Mouse (Mus musculus): ENCODE measurements at regions not wholly inside any gene's neighbourhood (a gene's known extent, or its start where the extent isn't known, plus 50 kb on each side); places are given as distances from the start of the nearest gene placed in this dataset.

GRCm38 (mm10) chr9:41457003-41457402 is 295.5 kb upstream of the Ubash3b start:
- H3K4me3 ChIP-seq (ENCODE audit: low read depth, low read length): no peak overlapping the region
- no peaks in the 10 kb centered on the region for H3K27me3 ChIP-seq (replicated peaks; ENCODE audit: control insufficient read depth, insufficient read depth, low read length)
- H3K4me2 ChIP-seq (replicated peaks; ENCODE audit: low read depth): no peak overlapping the region
- H3K4me1 ChIP-seq (replicated peaks; ENCODE audit: control insufficient read depth, insufficient read depth, low read length): no peaks in the 10 kb centered on the region
- no peak for ATAC-seq
- H3K9ac ChIP-seq (ENCODE audit: low read depth, low read length): no peak overlapping the region
- no peaks in the 10 kb centered on the region for H3K9me3 ChIP-seq (ENCODE audit: control insufficient read depth)
- 77% methylated on average over 3 of the region's 3 CpGs for WGBS
- H3K36me3 ChIP-seq (ENCODE audit: control insufficient read depth, insufficient read depth): no peaks in the 10 kb centered on the region
- TF ChIP-seq CTCF (IDR thresholded peaks at IDR 0.05; ENCODE audit: low read depth): no peak
- H3K27ac ChIP-seq (ENCODE audit: low read depth, low read length): no peak overlapping the region

DNA sequence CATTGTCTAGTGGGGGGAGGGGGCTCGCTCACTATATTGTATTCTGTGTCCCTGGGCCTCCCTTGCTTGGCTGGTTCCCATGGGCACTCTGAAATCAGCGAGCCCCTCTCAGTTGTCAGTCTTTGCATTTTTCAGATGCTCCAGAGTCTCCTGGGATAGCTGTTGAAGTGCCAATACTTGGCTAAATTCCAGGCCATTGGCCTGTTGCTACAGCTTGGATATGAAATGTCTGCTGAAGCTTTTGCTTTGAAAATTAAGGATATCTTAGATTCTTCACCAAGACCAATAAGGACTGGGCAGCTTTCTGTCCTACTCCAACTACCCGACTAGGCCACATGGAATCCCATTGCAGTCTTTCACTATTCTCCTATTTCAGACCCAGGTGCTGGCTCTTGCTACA is 290.2 kb upstream of the Ubash3b start:
- H3K27me3 ChIP-seq (replicated peaks; ENCODE audit: control insufficient read depth, insufficient read depth, low read length): no peaks in the 10 kb centered on the region
- WGBS: 71% methylated on average over 3 of the region's 3 CpGs
- no peaks in the 10 kb centered on the region for H3K36me3 ChIP-seq (ENCODE audit: control insufficient read depth, insufficient read depth)
- H3K9ac ChIP-seq (ENCODE audit: low read depth, low read length): no peak overlapping the region
- H3K27ac ChIP-seq (ENCODE audit: low read depth, low read length): no peak overlapping the region
- no peaks in the 10 kb centered on the region for H3K9me3 ChIP-seq (ENCODE audit: control insufficient read depth)
- no peak overlapping the region for H3K4me2 ChIP-seq (replicated peaks; ENCODE audit: low read depth)
- no peaks in the 10 kb centered on the region for H3K4me1 ChIP-seq (replicated peaks; ENCODE audit: control insufficient read depth, insufficient read depth, low read length)
- no peak overlapping the region for H3K4me3 ChIP-seq (ENCODE audit: low read depth, low read length)
- no peak for ATAC-seq
- TF ChIP-seq CTCF (IDR thresholded peaks at IDR 0.05; ENCODE audit: low read depth): no peak

DNA sequence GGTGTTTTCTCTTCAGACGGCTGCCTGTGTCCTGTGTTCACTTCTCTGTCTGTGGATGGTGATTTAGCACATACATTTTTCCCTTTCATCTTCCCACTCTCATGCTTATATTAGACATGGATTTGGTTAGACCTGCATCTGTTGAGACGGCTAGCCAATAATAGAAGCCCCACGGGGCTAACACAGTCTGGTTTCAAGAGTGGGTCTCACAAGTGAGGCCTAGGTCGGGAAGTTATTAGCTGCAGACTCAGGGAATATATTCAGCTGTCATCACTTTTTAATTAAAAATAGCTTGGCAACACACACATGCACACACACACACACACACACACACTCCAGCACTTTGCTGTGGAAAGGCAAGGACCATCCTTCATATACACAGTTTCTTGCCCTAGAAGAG is 287.7 kb upstream of the Ubash3b start:
- Histone ChIP-seq H3K9me3 (ENCODE audit: control insufficient read depth) (no peaks in the 10 kb centered on the region), H3K9ac (ENCODE audit: low read depth, low read length) (no peak overlapping the region)
- 66% methylated on average over 4 of the region's 4 CpGs for WGBS

GRCm38 (mm10) chr9:41447902-41448301 is 286.4 kb upstream of the Ubash3b start:
- Histone ChIP-seq H3K4me3 (ENCODE audit: low read depth, low read length) (no peak overlapping the region), H3K27ac (ENCODE audit: low read depth, low read length) (no peak overlapping the region), H3K9ac (ENCODE audit: low read depth, low read length) (no peak overlapping the region), H3K36me3 (ENCODE audit: control insufficient read depth, insufficient read depth) (no peaks in the 10 kb centered on the region), H3K4me2 (replicated peaks; ENCODE audit: low read depth) (no peak overlapping the region), H3K9me3 (ENCODE audit: control insufficient read depth) (no peaks in the 10 kb centered on the region), H3K4me1 (replicated peaks; ENCODE audit: control insufficient read depth, insufficient read depth, low read length) (no peaks in the 10 kb centered on the region), H3K27me3 (replicated peaks; ENCODE audit: control insufficient read depth, insufficient read depth, low read length) (no peaks in the 10 kb centered on the region)
- no peak for ATAC-seq
- no peak for TF ChIP-seq CTCF (IDR thresholded peaks at IDR 0.05; ENCODE audit: low read depth)
- WGBS: 83% methylated on average over 8 of the region's 8 CpGs

More for the DNA sequence above, 287.7 kb upstream of the Ubash3b start:
- Histone ChIP-seq H3K27me3 (replicated peaks; ENCODE audit: control insufficient read depth, insufficient read depth, low read length) (no peaks in the 10 kb centered on the region), H3K36me3 (ENCODE audit: control insufficient read depth, insufficient read depth) (no peaks in the 10 kb centered on the region), H3K4me3 (ENCODE audit: low read depth, low read length) (no peak overlapping the region), H3K4me1 (replicated peaks; ENCODE audit: control insufficient read depth, insufficient read depth, low read length) (no peaks in the 10 kb centered on the region), H3K27ac (ENCODE audit: low read depth, low read length) (no peak overlapping the region), H3K4me2 (replicated peaks; ENCODE audit: low read depth) (no peak overlapping the region)
- ATAC-seq: no peak
- TF ChIP-seq CTCF (IDR thresholded peaks at IDR 0.05; ENCODE audit: low read depth): no peak

- Histone ChIP-seq H3K27me3 (replicated peaks; ENCODE audit: control insufficient read depth, insufficient read depth, low read length) (no peaks in the 10 kb centered on the region), H3K9me3 (ENCODE audit: control insufficient read depth) (no peaks in the 10 kb centered on the region), H3K4me3 (ENCODE audit: low read depth, low read length) (no peak overlapping the region), H3K36me3 (ENCODE audit: control insufficient read depth, insufficient read depth) (no peaks in the 10 kb centered on the region), H3K4me2 (replicated peaks; ENCODE audit: low read depth) (peak overlapping the region; percentile 31), H3K27ac (ENCODE audit: low read depth, low read length) (peak overlapping the region; percentile 30), H3K4me1 (replicated peaks; ENCODE audit: control insufficient read depth, insufficient read depth, low read length) (no peaks in the 10 kb centered on the region), H3K9ac (ENCODE audit: low read depth, low read length) (no peak overlapping the region)
- TF ChIP-seq CTCF (IDR thresholded peaks at IDR 0.05; ENCODE audit: low read depth): 0 out of 2 replicates have a peak, but pooled peaks have one; percentile 12
- WGBS: 30% methylated on average over 12 of the region's 12 CpGs
- no peak for ATAC-seq
Observed at GRCm38 (mm10) chr9:41447211-41447875, 285.8 kb upstream of the Ubash3b start.

DNA sequence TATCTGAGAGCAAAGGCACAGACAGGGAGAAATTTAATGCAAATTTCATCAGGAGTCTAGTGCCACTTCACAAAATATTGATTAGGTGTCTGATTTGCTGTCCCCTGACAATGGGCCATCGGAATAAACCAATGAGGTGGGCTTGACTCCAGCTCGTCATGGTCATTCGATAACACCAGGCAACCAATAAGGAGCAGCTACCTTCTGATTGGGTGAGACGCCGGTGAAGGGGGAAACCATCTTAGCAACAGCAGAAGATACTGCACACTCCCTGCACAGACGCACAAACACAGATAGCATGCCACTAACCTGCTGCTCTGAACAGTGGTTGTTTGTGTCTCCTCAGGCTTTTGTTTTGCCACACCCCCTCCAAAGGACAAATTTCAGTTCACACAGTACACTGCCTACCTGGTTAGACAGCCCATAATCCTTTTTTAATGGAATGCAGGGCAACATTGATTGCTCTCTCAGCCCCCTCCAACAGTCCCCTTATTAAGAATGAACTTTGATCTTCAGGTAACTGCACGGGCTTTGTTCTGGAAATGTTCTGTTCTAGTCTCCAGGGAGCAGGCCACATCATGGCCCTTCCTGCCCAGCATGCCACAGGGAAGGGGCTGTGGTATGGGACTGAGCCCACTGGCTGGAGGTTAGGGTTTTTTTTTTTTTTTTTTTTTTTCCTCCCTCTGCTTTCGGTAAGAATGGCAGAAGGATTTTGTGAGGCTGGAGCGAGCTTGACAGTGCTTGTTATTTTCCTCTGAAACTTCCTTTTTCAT is 285.1 kb upstream of the Ubash3b start:
- Histone ChIP-seq H3K9me3 (ENCODE audit: control insufficient read depth) (no peaks in the 10 kb centered on the region), H3K27me3 (replicated peaks; ENCODE audit: control insufficient read depth, insufficient read depth, low read length) (no peaks in the 10 kb centered on the region), H3K36me3 (ENCODE audit: control insufficient read depth, insufficient read depth) (no peaks in the 10 kb centered on the region), H3K4me1 (replicated peaks; ENCODE audit: control insufficient read depth, insufficient read depth, low read length) (no peaks in the 10 kb centered on the region), H3K9ac (ENCODE audit: low read depth, low read length) (no peak overlapping the region), H3K27ac (ENCODE audit: low read depth, low read length) (0 out of 2 replicates have a peak overlapping the region, but pooled peaks have one; percentile 30), H3K4me2 (replicated peaks; ENCODE audit: low read depth) (no peak overlapping the region), H3K4me3 (ENCODE audit: low read depth, low read length) (no peak overlapping the region)
- no peak for ATAC-seq
- 51% methylated on average over 9 of the region's 9 CpGs for WGBS
- no peak for TF ChIP-seq CTCF (IDR thresholded peaks at IDR 0.05; ENCODE audit: low read depth)
